Mouse (Mus musculus) E14TG2a.4 (cell line): Measurements from ENCODE around the gene Il11ra1.
A peak's percentile ranks its signal among the peaks of the same experiment; 100 is the strongest.

Experiments
- CTCF ChIP-seq: conservative IDR thresholded peaks from 2 replicates; pipeline ENCODE4 v1.5.1; 2014; ENCODE audit warnings: low read length
- NANOG ChIP-seq: IDR thresholded peaks from 2 replicates; pipeline ENCODE4 v1.6.1; 2014; ENCODE audit warnings: borderline replicate concordance, low read length, mixed read lengths

GRCm38 (mm10) chr4:41737602-41738255 is 37.9 kb downstream of the Il11ra1 start:
- TF ChIP-seq CTCF: peak; percentile 49
- TF ChIP-seq NANOG: no peak
